Mouse (Mus musculus): ENCODE measurements around the gene Uts2r. TPM values are rescaled to one million over a fixed set of nuclear protein-coding genes. Genes with fewer than 3 reads are reported as not detected.

Uts2r gene
- total and polyA plus RNA-seq, 3 experiments: 0.20 to 1.9 (median 0.37) TPM

GRCm38 (mm10) chr11:121121151-121121550 lies 38.9 kb upstream of the Uts2r start:
- no peaks in the 10 kb centered on the region; the same call in 1 of the 2 replicates for H3K4me1 ChIP-seq (ENCODE audit: control insufficient read depth, insufficient read depth, low read length)
- H3K27ac ChIP-seq: no peak overlapping the region
- no peak overlapping the region for H3K4me3 ChIP-seq
- WGBS: 34% methylated on average over 3 of the region's 3 CpGs
- no peaks in the 10 kb centered on the region for H3K36me3 ChIP-seq (ENCODE audit: control insufficient read depth, insufficient read depth, low read length)
- intact Hi-C loops (cut with DNase I): no loop called here
- no peak overlapping the region for H3K9ac ChIP-seq (ENCODE audit: low read depth, low read length)
- TF ChIP-seq POLR2A (IDR thresholded peaks at IDR 0.05; ENCODE audit: insufficient read depth, low read depth, low read length): no peak
- no peak for TF ChIP-seq CTCF (IDR thresholded peaks at IDR 0.05)
- no peak for TF ChIP-seq EP300 (IDR thresholded peaks at IDR 0.05; ENCODE audit: insufficient read depth, low read depth, low read length)
- no peaks in the 10 kb centered on the region for H3K79me2 ChIP-seq (replicated peaks; ENCODE audit: control insufficient read depth, insufficient read depth, low read length)
- no peak for DNase-seq
- H3K27me3 ChIP-seq (ENCODE audit: control insufficient read depth, insufficient read depth, low read length): no peaks in the 10 kb centered on the region

GRCm38 (mm10) chr11:121122024-121122670 lies 37.9 kb upstream of the Uts2r start:
- no peaks in the 10 kb centered on the region for H3K27me3 ChIP-seq (ENCODE audit: control insufficient read depth, insufficient read depth, low read length)
- 22% methylated on average over 2 of the region's 2 CpGs for WGBS
- no peak overlapping the region for H3K9ac ChIP-seq (ENCODE audit: low read depth, low read length)
- intact Hi-C loops (cut with DNase I): no loop called here
- no peak for TF ChIP-seq CTCF (IDR thresholded peaks at IDR 0.05)
- no peak for TF ChIP-seq EP300 (IDR thresholded peaks at IDR 0.05; ENCODE audit: insufficient read depth, low read depth, low read length)
- no peak for TF ChIP-seq POLR2A (IDR thresholded peaks at IDR 0.05; ENCODE audit: insufficient read depth, low read depth, low read length)
- no peaks in the 10 kb centered on the region for H3K36me3 ChIP-seq (ENCODE audit: control insufficient read depth, insufficient read depth, low read length)
- no peak for DNase-seq
- H3K27ac ChIP-seq: no peak overlapping the region
- no peaks in the 10 kb centered on the region for H3K79me2 ChIP-seq (replicated peaks; ENCODE audit: control insufficient read depth, insufficient read depth, low read length)
- H3K4me3 ChIP-seq: no peak overlapping the region
- H3K4me1 ChIP-seq (ENCODE audit: control insufficient read depth, insufficient read depth, low read length): no peaks in the 10 kb centered on the region; the same call in 1 of the 2 replicates

GRCm38 (mm10) chr11:121123438-121123837 lies 36.6 kb upstream of the Uts2r start:
- no peak for DNase-seq
- Histone ChIP-seq H3K4me3 (no peak overlapping the region), H3K4me1 (ENCODE audit: control insufficient read depth, insufficient read depth, low read length) (no peaks in the 10 kb centered on the region; the same call in 1 of the 2 replicates), H3K79me2 (replicated peaks; ENCODE audit: control insufficient read depth, insufficient read depth, low read length) (no peaks in the 10 kb centered on the region), H3K27me3 (ENCODE audit: control insufficient read depth, insufficient read depth, low read length) (no peaks in the 10 kb centered on the region), H3K9ac (ENCODE audit: low read depth, low read length) (no peak overlapping the region), H3K27ac (no peak overlapping the region), H3K36me3 (ENCODE audit: control insufficient read depth, insufficient read depth, low read length) (no peaks in the 10 kb centered on the region)
- intact Hi-C loops (cut with DNase I): no loop called here
- TF ChIP-seq CTCF (IDR thresholded peaks at IDR 0.05): no peak
- no peak for TF ChIP-seq POLR2A (IDR thresholded peaks at IDR 0.05; ENCODE audit: insufficient read depth, low read depth, low read length)
- no peak for TF ChIP-seq EP300 (IDR thresholded peaks at IDR 0.05; ENCODE audit: insufficient read depth, low read depth, low read length)
- 85% methylated on average over 4 of the region's 4 CpGs for WGBS

GRCm38 (mm10) chr11:121125522-121126172 lies 34.4 kb upstream of the Uts2r start:
- intact Hi-C loops (cut with DNase I): no loop called here
- H3K9ac ChIP-seq (ENCODE audit: low read depth, low read length): no peak overlapping the region
- no peaks in the 10 kb centered on the region for H3K79me2 ChIP-seq (replicated peaks; ENCODE audit: control insufficient read depth, insufficient read depth, low read length)
- H3K27ac ChIP-seq: no peak overlapping the region
- no peaks in the 10 kb centered on the region for H3K27me3 ChIP-seq (ENCODE audit: control insufficient read depth, insufficient read depth, low read length)
- no peak overlapping the region for H3K4me3 ChIP-seq
- DNase-seq: no peak
- TF ChIP-seq CTCF (IDR thresholded peaks at IDR 0.05) (no peak), EP300 (IDR thresholded peaks at IDR 0.05; ENCODE audit: insufficient read depth, low read depth, low read length) (no peak), POLR2A (IDR thresholded peaks at IDR 0.05; ENCODE audit: insufficient read depth, low read depth, low read length) (no peak)
- H3K36me3 ChIP-seq (ENCODE audit: control insufficient read depth, insufficient read depth, low read length): no peaks in the 10 kb centered on the region
- no peaks in the 10 kb centered on the region; the same call in 1 of the 2 replicates for H3K4me1 ChIP-seq (ENCODE audit: control insufficient read depth, insufficient read depth, low read length)
- 61% methylated on average over 3 of the region's 3 CpGs for WGBS

- Histone ChIP-seq H3K27me3 (ENCODE audit: control insufficient read depth, insufficient read depth, low read length) (no peaks in the 10 kb centered on the region), H3K36me3 (ENCODE audit: control insufficient read depth, insufficient read depth, low read length) (no peaks in the 10 kb centered on the region), H3K9ac (ENCODE audit: low read depth, low read length) (no peak overlapping the region), H3K79me2 (replicated peaks; ENCODE audit: control insufficient read depth, insufficient read depth, low read length) (no peaks in the 10 kb centered on the region), H3K4me3 (no peak overlapping the region), H3K27ac (no peak overlapping the region), H3K4me1 (ENCODE audit: control insufficient read depth, insufficient read depth, low read length) (no peaks in the 10 kb centered on the region; the same call in 1 of the 2 replicates)
- no peak for DNase-seq
- TF ChIP-seq CTCF (IDR thresholded peaks at IDR 0.05) (peak; percentile 50), POLR2A (IDR thresholded peaks at IDR 0.05; ENCODE audit: insufficient read depth, low read depth, low read length) (no peak)
- 70% methylated on average over 1 of the region's 1 CpGs for WGBS
- intact Hi-C loops (cut with DNase I): no loop called here
These were observed 33.7 kb upstream of the Uts2r start for GRCm38 (mm10) chr11:121126395-121126794.

- TF ChIP-seq EP300 (IDR thresholded peaks at IDR 0.05; ENCODE audit: insufficient read depth, low read depth, low read length): no peak
- Histone ChIP-seq H3K36me3 (ENCODE audit: control insufficient read depth, insufficient read depth, low read length) (no peaks in the 10 kb centered on the region), H3K27me3 (ENCODE audit: control insufficient read depth, insufficient read depth, low read length) (no peaks in the 10 kb centered on the region), H3K79me2 (replicated peaks; ENCODE audit: control insufficient read depth, insufficient read depth, low read length) (no peaks in the 10 kb centered on the region), H3K27ac (no peak overlapping the region), H3K4me1 (ENCODE audit: control insufficient read depth, insufficient read depth, low read length) (no peaks in the 10 kb centered on the region), H3K4me3 (no peak overlapping the region), H3K9ac (ENCODE audit: low read depth, low read length) (no peak overlapping the region)
- DNase-seq: no peak
- 92% methylated on average over 3 of the region's 3 CpGs for WGBS
- intact Hi-C loops (cut with DNase I): no loop called here
These were observed 32.6 kb upstream of the Uts2r start for GRCm38 (mm10) chr11:121127441-121127840.
